Mouse (Mus musculus) spleen, embryonic (tissue): Measurements from ENCODE around the gene Ndufs2.

Experiments used
- CTCF ChIA-PET: fragments of 350-600 bp; sonication (Branson Sonifier 250); formaldehyde crosslinking; loops from one replicate; lab custom pipeline; 2022; lab: Charles Lee

Ndufs2 gene

GRCm38 (mm10) chr1:171279012-171279705 is 28.0 kb upstream of the Ndufs2 start:
- CTCF ChIA-PET, result interaction anchor here (0.5 kb wide), 1 partner anchor 125 kb away, joined by 3 read pairs; no protein-coding TSS in a partner anchor

- CTCF ChIA-PET, result no interaction called here
Measured at GRCm38 (mm10) chr1:171278436-171278835, 27.2 kb upstream of the Ndufs2 start.

GRCm38 (mm10) chr1:171277736-171278135 is 26.5 kb upstream of the Ndufs2 start:
- CTCF ChIA-PET, result no interaction called here

GRCm38 (mm10) chr1:171276110-171276748 is 25.0 kb upstream of the Ndufs2 start:
- CTCF ChIA-PET, result no interaction called here

GRCm38 (mm10) chr1:171275144-171275734 is 24.1 kb upstream of the Ndufs2 start:
- CTCF ChIA-PET, result no interaction called here

- CTCF ChIA-PET, result no interaction called here
Measured at GRCm38 (mm10) chr1:171274171-171274570, 23.0 kb upstream of the Ndufs2 start.

GRCm38 (mm10) chr1:171272086-171272485 is 20.9 kb upstream of the Ndufs2 start:
- CTCF ChIA-PET, result interaction anchor here (0.6 to 1.2 kb wide), 3 partner anchors 11 to 27 kb away, joined by 3 to 24 read pairs (median 9); no protein-coding TSS in a partner anchor

- CTCF ChIA-PET, result interaction anchor here (0.7 to 1.2 kb wide), 2 partner anchors 14 to 27 kb away, joined by 9 to 24 read pairs; no protein-coding TSS in a partner anchor
Measured at GRCm38 (mm10) chr1:171271622-171272021, 20.4 kb upstream of the Ndufs2 start.

- CTCF ChIA-PET, result interaction anchor here (0.6 to 1.2 kb wide), 3 partner anchors 14 to 50 kb away, joined by 3 to 24 read pairs (median 9); no protein-coding TSS in a partner anchor
Measured at GRCm38 (mm10) chr1:171271196-171271595, 20.0 kb upstream of the Ndufs2 start.

GRCm38 (mm10) chr1:171270573-171270900 is 19.3 kb upstream of the Ndufs2 start:
- CTCF ChIA-PET, result interaction anchor here (0.6 kb wide), 1 partner anchor 49 kb away, joined by 3 read pairs; no protein-coding TSS in a partner anchor

GRCm38 (mm10) chr1:171269848-171270572 is 18.8 kb upstream of the Ndufs2 start, which contains the start of gene B4galt3:
Gene B4galt3, plus strand, starts transcription at chr1:171270328.
- CTCF ChIA-PET, result no interaction called here

- CTCF ChIA-PET, result no interaction called here
Measured at GRCm38 (mm10) chr1:171268341-171268740, 17.2 kb upstream of the Ndufs2 start.

GRCm38 (mm10) chr1:171265971-171266744 is 15.0 kb upstream of the Ndufs2 start:
- CTCF ChIA-PET, result interaction anchor here (0.7 kb wide), 1 partner anchor 124 kb away, joined by 11 read pairs; no protein-coding TSS in a partner anchor

GRCm38 (mm10) chr1:171263666-171264461 is 12.7 kb upstream of the Ndufs2 start:
- CTCF ChIA-PET, result no interaction called here

- CTCF ChIA-PET, result no interaction called here
Measured at GRCm38 (mm10) chr1:171263185-171263611, 12.0 kb upstream of the Ndufs2 start.

- CTCF ChIA-PET, result no interaction called here
Measured at GRCm38 (mm10) chr1:171262594-171263130, 11.5 kb upstream of the Ndufs2 start.

GRCm38 (mm10) chr1:171260316-171260715 is 9.1 kb upstream of the Ndufs2 start:
- CTCF ChIA-PET, result interaction anchor here (0.7 to 1.2 kb wide), 2 partner anchors 9 to 12 kb away, joined by 3 to 7 read pairs; no protein-coding TSS in a partner anchor

GRCm38 (mm10) chr1:171258921-171259320 is 7.7 kb upstream of the Ndufs2 start:
- CTCF ChIA-PET, result interaction anchor here (0.6 to 0.7 kb wide), 2 partner anchors 49 to 363 kb away, joined by 3 read pairs; no protein-coding TSS in a partner anchor

- CTCF ChIA-PET, result interaction anchor here (0.5 to 1.7 kb wide), 4 partner anchors 14 to 392 kb away, joined by 3 to 9 read pairs (median 4); no protein-coding TSS in a partner anchor
Measured at GRCm38 (mm10) chr1:171257781-171258180, 6.6 kb upstream of the Ndufs2 start.
